Mouse (Mus musculus) kidney, adult 2 months (tissue): ENCODE data around the gene Wwc1.

Experiments used
- CTCF ChIP-seq: fragments of 200-500 bp; conservative IDR thresholded peaks from 2 replicates; pipeline ENCODE4 v1.5.1; 2011; ENCODE audit warnings: low read depth, mild to moderate bottlenecking, control low read depth, low read length, moderate library complexity, mixed read lengths; ENCODE audit not compliant: insufficient read depth, insufficient read length
- POLR2A ChIP-seq: fragments of 200-500 bp; IDR thresholded peaks from one replicate; pipeline ENCODE4 v1.6.1; 2011; ENCODE audit warnings: low read depth, low read length, control low read depth

- TF ChIP-seq POLR2A: no peak
- no peak for TF ChIP-seq CTCF
Observed at GRCm38 (mm10) chr11:35798874-35799273, 181.5 kb downstream of the Wwc1 start, which contains the start of gene Fbll1.
